Mouse (Mus musculus): Measurements from ENCODE around the gene Atp5e. TPM values are rescaled to one million over a fixed set of nuclear protein-coding genes. Genes with fewer than 3 reads are reported as not detected.

Gene Atp5e
- total RNA-seq (2014; rRNA removed) (553 TPM in 2 replicates), polyA plus RNA-seq (2015; fragmentation: Nextera tagmentation; extraction: Ambion mirVana) (832 and 847 TPM in 2 replicates)

DNA sequence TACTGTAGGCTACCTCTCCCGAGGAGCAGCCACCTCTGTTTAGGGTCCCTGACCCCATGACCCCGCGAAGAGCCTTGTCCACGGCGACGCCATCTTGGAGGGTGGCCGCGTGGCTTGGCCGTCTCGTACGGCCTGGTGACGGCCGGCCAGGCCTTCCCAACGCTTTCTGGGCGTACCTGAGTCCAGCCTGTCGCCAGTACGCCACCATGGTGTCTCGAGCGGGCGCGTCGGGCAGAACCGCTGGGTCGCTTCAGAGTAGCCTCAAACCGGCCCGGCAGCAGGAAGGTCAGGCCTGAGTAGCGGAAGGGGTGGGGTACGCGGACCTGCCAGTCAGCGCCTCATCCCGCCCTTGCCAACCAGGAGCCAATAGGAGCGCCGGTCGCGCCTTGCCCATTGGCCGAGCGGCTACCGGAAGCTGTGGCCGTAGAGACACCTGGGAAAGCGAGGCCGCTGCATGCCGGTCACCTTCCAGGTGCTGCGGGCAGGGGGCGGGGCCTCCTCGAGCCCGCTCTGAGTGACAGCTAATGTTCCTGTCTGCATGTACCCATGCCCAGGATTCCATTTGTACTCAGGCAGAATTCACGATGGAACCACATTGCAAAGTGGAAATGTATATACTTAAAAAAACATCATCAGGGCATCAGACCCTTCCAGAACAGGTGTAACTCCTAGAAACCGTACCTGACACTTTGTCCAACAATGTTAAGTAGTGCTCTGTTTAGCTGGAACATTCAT, at the start of gene Atp5e:
TSS of gene Atp5e (minus strand) at position 317 of the 735 bp plus-strand sequence.
- H3K27me3 ChIP-seq (ENCODE audit: insufficient read depth, low read length), result no peaks in the 10 kb centered on the region

DNA sequence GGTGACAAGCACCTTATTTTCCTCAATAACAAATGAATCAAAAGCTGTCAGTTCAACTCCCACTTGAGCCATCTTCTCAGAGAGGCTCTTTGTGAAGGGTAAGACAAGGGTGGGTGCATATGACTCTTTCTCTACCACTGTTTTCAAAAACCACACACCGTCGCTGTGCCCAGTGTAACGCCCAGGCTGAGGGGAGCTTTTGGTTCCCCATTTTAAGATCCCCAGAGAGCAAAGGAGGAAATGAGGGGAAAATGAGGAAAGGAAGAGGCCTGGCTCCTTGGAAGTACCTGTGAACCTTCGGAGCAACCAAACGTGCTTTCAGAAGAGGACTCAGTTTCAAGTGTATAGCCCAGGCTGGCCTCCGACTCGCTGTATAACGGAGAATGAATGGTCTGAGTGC, 45.9 kb upstream of the Atp5e start:
- ATAC-seq (ENCODE audit: low FRiP score), result no peak
- Histone ChIP-seq H3K4me3 (ENCODE audit: low read depth, low read length) (no peak overlapping the region), H3K9ac (replicated peaks; ENCODE audit: low read length, poor library complexity, severe bottlenecking) (no peak overlapping the region), H3K4me2 (ENCODE audit: low read depth, low read length, poor library complexity, severe bottlenecking) (no peak overlapping the region), H3K27ac (ENCODE audit: low read depth, low read length) (no peak overlapping the region), H3K4me1 (ENCODE audit: insufficient read depth, low read length) (no peaks in the 10 kb centered on the region), H3K9me3 (ENCODE audit: low read length) (no peaks in the 10 kb centered on the region), H3K36me3 (ENCODE audit: insufficient read depth, low read length) (no peaks in the 10 kb centered on the region), H3K27me3 (ENCODE audit: insufficient read depth, low read length) (no peaks in the 10 kb centered on the region)
- no peak for DNase-seq (ENCODE audit: low spot score)
- TF ChIP-seq CTCF (IDR thresholded peaks at IDR 0.05), result no peak
- WGBS, result 91% methylated on average over 8 of the region's 8 CpGs

More for the DNA sequence above, at the start of gene Atp5e:
- peak; percentile 96 for DNase-seq (ENCODE audit: low spot score)
- peak within 1 kb of the TSS; percentile 88 for H3K9ac ChIP-seq (replicated peaks; ENCODE audit: low read length, poor library complexity, severe bottlenecking)
- H3K4me1 ChIP-seq (ENCODE audit: insufficient read depth, low read length), result peaks cover 6% of the 10 kb centered on the region; the same call in 1 of the 2 replicates
- H3K4me2 ChIP-seq (ENCODE audit: low read depth, low read length, poor library complexity, severe bottlenecking), result peak within 1 kb of the TSS; percentile 81
- peak; percentile 34 for TF ChIP-seq CTCF (IDR thresholded peaks at IDR 0.05)
- 2% methylated on average over 48 of the region's 48 CpGs for WGBS
- peak; percentile 100 for ATAC-seq (ENCODE audit: low FRiP score)
- H3K9me3 ChIP-seq (ENCODE audit: low read length), result no peaks in the 10 kb centered on the region
- peaks cover 27% of the 10 kb centered on the region for H3K36me3 ChIP-seq (ENCODE audit: insufficient read depth, low read length)
- H3K27ac ChIP-seq (ENCODE audit: low read depth, low read length), result 0 out of 2 replicates have a peak within 1 kb of the TSS, but pooled peaks have one; percentile 62
- peak within 1 kb of the TSS; percentile 71 for H3K4me3 ChIP-seq (ENCODE audit: low read depth, low read length)

DNA sequence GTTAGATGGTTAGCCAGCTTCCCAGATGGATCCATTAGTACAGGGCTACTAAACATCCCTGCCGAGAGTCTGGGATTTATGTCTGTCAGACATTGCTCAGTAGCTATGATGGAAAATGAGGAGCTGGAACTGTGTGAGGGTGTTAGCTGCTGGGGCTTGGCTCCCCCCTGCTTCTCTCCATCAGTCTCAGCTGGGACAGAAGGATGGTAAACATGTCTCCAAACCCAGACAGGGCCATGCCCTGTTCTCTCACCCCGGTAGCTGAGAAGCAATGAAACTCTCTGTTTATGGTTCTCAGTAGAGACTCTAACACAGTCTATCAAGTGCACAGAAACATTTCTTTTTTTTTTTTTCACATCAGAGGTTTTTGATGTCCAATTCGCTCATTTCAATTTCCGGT, 44.1 kb upstream of the Atp5e start:
- Histone ChIP-seq H3K4me1 (ENCODE audit: insufficient read depth, low read length) (no peaks in the 10 kb centered on the region), H3K27ac (ENCODE audit: low read depth, low read length) (no peak overlapping the region), H3K36me3 (ENCODE audit: insufficient read depth, low read length) (no peaks in the 10 kb centered on the region), H3K4me3 (ENCODE audit: low read depth, low read length) (no peak overlapping the region), H3K27me3 (ENCODE audit: insufficient read depth, low read length) (no peaks in the 10 kb centered on the region), H3K4me2 (ENCODE audit: low read depth, low read length, poor library complexity, severe bottlenecking) (no peak overlapping the region), H3K9me3 (ENCODE audit: low read length) (no peaks in the 10 kb centered on the region), H3K9ac (replicated peaks; ENCODE audit: low read length, poor library complexity, severe bottlenecking) (no peak overlapping the region)
- TF ChIP-seq CTCF (IDR thresholded peaks at IDR 0.05), result no peak
- DNase-seq (ENCODE audit: low spot score) (no peak), ATAC-seq (ENCODE audit: low FRiP score) (no peak)
- WGBS, result 86% methylated on average over 4 of the region's 4 CpGs

DNA sequence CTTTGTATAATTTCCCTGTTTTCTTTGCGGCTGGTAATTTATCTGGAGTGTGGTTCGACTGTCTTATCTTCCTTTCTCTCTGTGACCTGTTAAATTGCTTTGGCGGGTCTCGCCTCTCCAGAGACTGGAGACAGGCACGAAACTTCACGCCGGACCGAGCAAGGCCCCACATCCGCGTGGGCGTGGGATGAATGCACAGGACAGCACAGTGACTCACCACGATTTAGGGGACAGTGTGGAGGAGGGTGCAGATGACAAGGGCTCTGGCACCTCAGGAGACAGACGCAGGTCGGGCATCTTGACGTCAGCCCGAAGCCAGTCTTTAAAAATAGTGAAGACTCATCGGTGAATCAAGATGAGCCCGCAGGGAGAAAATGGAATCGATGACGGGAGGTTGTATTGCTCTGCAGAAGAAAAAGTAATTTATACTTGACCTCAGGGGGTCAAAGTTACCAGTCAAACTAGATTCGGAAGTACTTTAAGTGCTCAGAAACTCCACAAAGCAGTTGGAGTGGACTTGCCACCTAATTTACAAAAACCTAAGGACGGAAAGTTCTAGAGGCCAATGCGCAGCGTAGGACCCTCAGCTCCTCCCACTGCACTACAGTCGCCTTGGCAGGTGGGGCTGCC, 39.0 kb upstream of the Atp5e start:
- Histone ChIP-seq H3K4me3 (ENCODE audit: low read depth, low read length) (no peak overlapping the region), H3K36me3 (ENCODE audit: insufficient read depth, low read length) (no peaks in the 10 kb centered on the region), H3K4me1 (ENCODE audit: insufficient read depth, low read length) (no peaks in the 10 kb centered on the region), H3K27ac (ENCODE audit: low read depth, low read length) (peak overlapping the region; percentile 38; the same call in 1 of the 2 replicates), H3K9me3 (ENCODE audit: low read length) (no peaks in the 10 kb centered on the region), H3K27me3 (ENCODE audit: insufficient read depth, low read length) (no peaks in the 10 kb centered on the region), H3K9ac (replicated peaks; ENCODE audit: low read length, poor library complexity, severe bottlenecking) (no peak overlapping the region), H3K4me2 (ENCODE audit: low read depth, low read length, poor library complexity, severe bottlenecking) (no peak overlapping the region)
- ATAC-seq (ENCODE audit: low FRiP score), result no peak
- no peak for DNase-seq (ENCODE audit: low spot score)
- no peak for TF ChIP-seq CTCF (IDR thresholded peaks at IDR 0.05)
- WGBS, result 72% methylated on average over 25 of the region's 25 CpGs

DNA sequence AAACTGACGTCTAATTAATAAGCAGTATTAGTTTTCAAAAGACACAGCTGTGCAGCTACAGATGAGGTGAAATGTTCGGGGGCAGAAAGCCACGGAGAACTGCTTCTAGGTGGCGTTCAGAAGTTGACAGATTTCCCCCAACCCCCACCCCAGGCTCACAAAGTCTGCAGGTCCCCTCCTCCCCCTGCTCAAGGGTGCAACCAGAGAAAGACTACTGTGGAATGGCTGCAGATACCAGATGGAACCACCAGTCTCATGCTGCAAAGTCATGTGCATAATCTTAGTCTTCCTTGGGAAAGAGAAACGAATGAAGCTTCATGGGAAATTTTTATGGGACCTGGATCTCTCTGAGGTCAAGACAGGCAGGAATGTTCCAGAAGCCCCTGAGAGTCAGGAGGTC, 38.4 kb upstream of the Atp5e start:
- Histone ChIP-seq H3K9me3 (ENCODE audit: low read length) (no peaks in the 10 kb centered on the region), H3K4me2 (ENCODE audit: low read depth, low read length, poor library complexity, severe bottlenecking) (no peak overlapping the region), H3K9ac (replicated peaks; ENCODE audit: low read length, poor library complexity, severe bottlenecking) (no peak overlapping the region), H3K4me1 (ENCODE audit: insufficient read depth, low read length) (no peaks in the 10 kb centered on the region), H3K27ac (ENCODE audit: low read depth, low read length) (no peak overlapping the region), H3K36me3 (ENCODE audit: insufficient read depth, low read length) (no peaks in the 10 kb centered on the region), H3K4me3 (ENCODE audit: low read depth, low read length) (no peak overlapping the region), H3K27me3 (ENCODE audit: insufficient read depth, low read length) (no peaks in the 10 kb centered on the region)
- WGBS, result 49% methylated on average over 5 of the region's 5 CpGs
- peak; percentile 2 for DNase-seq (ENCODE audit: low spot score)
- peak; percentile 68; the same call in 1 of the 2 replicates for ATAC-seq (ENCODE audit: low FRiP score)
- TF ChIP-seq CTCF (IDR thresholded peaks at IDR 0.05), result peak; percentile 18; the same call in 1 of the 2 replicates

DNA sequence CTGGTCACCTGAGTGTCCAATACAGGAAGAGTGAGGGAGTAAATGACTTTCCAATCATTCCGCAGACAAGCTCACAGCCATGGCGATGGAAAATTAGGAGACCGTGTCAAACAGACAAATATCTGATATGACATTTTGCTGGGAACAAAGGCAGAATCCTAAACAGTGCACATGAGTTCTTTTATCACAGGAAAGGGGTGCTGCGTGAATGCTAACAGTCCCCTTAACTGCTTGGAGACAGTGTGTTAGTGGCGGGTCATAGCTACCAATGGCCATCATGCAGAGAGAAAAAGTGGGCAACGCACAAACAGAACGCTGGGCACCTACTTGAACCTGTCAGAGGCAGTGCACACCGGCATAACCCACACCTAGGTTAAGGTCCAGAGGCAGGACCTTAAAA, 37.6 kb upstream of the Atp5e start:
- Histone ChIP-seq H3K27me3 (ENCODE audit: insufficient read depth, low read length) (no peaks in the 10 kb centered on the region), H3K36me3 (ENCODE audit: insufficient read depth, low read length) (no peaks in the 10 kb centered on the region), H3K9me3 (ENCODE audit: low read length) (no peaks in the 10 kb centered on the region), H3K4me2 (ENCODE audit: low read depth, low read length, poor library complexity, severe bottlenecking) (no peak overlapping the region), H3K4me3 (ENCODE audit: low read depth, low read length) (no peak overlapping the region), H3K4me1 (ENCODE audit: insufficient read depth, low read length) (no peaks in the 10 kb centered on the region), H3K9ac (replicated peaks; ENCODE audit: low read length, poor library complexity, severe bottlenecking) (no peak overlapping the region), H3K27ac (ENCODE audit: low read depth, low read length) (no peak overlapping the region)
- no peak for TF ChIP-seq CTCF (IDR thresholded peaks at IDR 0.05)
- ATAC-seq (ENCODE audit: low FRiP score), result no peak
- 75% methylated on average over 8 of the region's 8 CpGs for WGBS
- peak; percentile 0 for DNase-seq (ENCODE audit: low spot score)

Data from midbrain, postnatal 0 days (tissue).